Mouse (Mus musculus): ENCODE measurements at regions not wholly inside any gene's neighbourhood (a gene's known extent, or its start where the extent isn't known, plus 50 kb on each side); places are given as distances from the start of the nearest gene placed in this dataset.
"Not testable (repeated sequence)": the region's sequence is repeated elsewhere in the genome, so short reads cannot be mapped to it uniquely, and the experiment has no call there.

- no peak for ATAC-seq
Observed at GRCm38 (mm10) chr3:8310379-8311128, 1299.3 kb downstream of the Zfp704 start.

GRCm38 (mm10) chr3:8307296-8307695 is 1302.6 kb downstream of the Zfp704 start:
- ATAC-seq, result no peak

GRCm38 (mm10) chr3:8304784-8305183 is 1305.1 kb downstream of the Zfp704 start:
- ATAC-seq, result no peak

GRCm38 (mm10) chr3:8293036-8293435 is 1316.8 kb downstream of the Zfp704 start:
- ATAC-seq, result no peak

- no peak for ATAC-seq
Observed at GRCm38 (mm10) chr3:8289558-8289957, 1320.3 kb downstream of the Zfp704 start.

GRCm38 (mm10) chr3:8288437-8288836 is 1321.4 kb downstream of the Zfp704 start:
- ATAC-seq, result no peak

- no peak for ATAC-seq
Observed at GRCm38 (mm10) chr3:8284655-8285428, 1325.0 kb downstream of the Zfp704 start.

GRCm38 (mm10) chr3:8282411-8282810 is 1327.5 kb downstream of the Zfp704 start:
- no peak for ATAC-seq

GRCm38 (mm10) chr3:8276661-8277060 is 1333.2 kb downstream of the Zfp704 start:
- no peak for ATAC-seq

GRCm38 (mm10) chr3:8270935-8271298 is 1339.0 kb downstream of the Zfp704 start:
- ATAC-seq, result no peak

- no peak for ATAC-seq
Observed at GRCm38 (mm10) chr3:8270009-8270934, 1339.6 kb downstream of the Zfp704 start.

GRCm38 (mm10) chr3:8265783-8266182 is 1344.1 kb downstream of the Zfp704 start:
- ATAC-seq, result no peak

GRCm38 (mm10) chr3:8264366-8265033 is 1345.4 kb downstream of the Zfp704 start:
- ATAC-seq, result no peak

- ATAC-seq, result no peak
Observed at GRCm38 (mm10) chr3:8257293-8257692, 1352.6 kb downstream of the Zfp704 start.

- ATAC-seq, result no peak
Observed at GRCm38 (mm10) chr3:8252311-8252710, 1357.6 kb downstream of the Zfp704 start.

GRCm38 (mm10) chr3:8248911-8249310 is 1361.0 kb downstream of the Zfp704 start:
- ATAC-seq, result no peak

- ATAC-seq, result not testable (repeated sequence)
Observed at GRCm38 (mm10) chr3:8245822-8246221, 1364.1 kb downstream of the Zfp704 start.

- peak; percentile 63 for ATAC-seq
Observed at GRCm38 (mm10) chr3:8245195-8245789, 1364.6 kb downstream of the Zfp704 start.

- ATAC-seq, result not testable (repeated sequence)
Observed at GRCm38 (mm10) chr3:8244526-8245194, 1365.2 kb downstream of the Zfp704 start.

- ATAC-seq, result no peak
Observed at GRCm38 (mm10) chr3:8206623-8207404, 1403.1 kb downstream of the Zfp704 start.

GRCm38 (mm10) chr3:8163030-8163429 is 1446.9 kb downstream of the Zfp704 start:
- no peak for ATAC-seq

All from inflammation-experienced regulatory T-cells, adult 6 months (primary cell).